In genomic region chr11:121500595-121500994, GRCm38 (mm10) we compare ENCODE assay signal across 13 mouse cellular contexts. TPM values are rescaled to one million over a fixed set of nuclear protein-coding genes. Genes with fewer than 3 reads are reported as not detected.
"Had no signal": no experiment of that assay in that cellular context is flagged by ENCODE, and none has a peak within 500 bp of the region (broad histone marks: within the 10 kb centered on the region; RNA-seq: fewer than 3 reads in every experiment).

No protein-coding gene starts in this region.

- H3K4me1 ChIP-seq: limb, embryonic 15.5 days; midbrain, embryonic 13.5 days; stomach, embryonic 15.5 days had no signal

- DNase-seq: kidney, postnatal 25 days; lung, embryonic 14.5 days; lung, postnatal 10 days; right cerebral cortex, postnatal 14 days; thymus, adult 2 months; thymus, postnatal 25 days had no signal

- H3K9me3 ChIP-seq: limb, embryonic 15.5 days; midbrain, embryonic 13.5 days; stomach, embryonic 15.5 days had no signal

- H3K27ac ChIP-seq: hindbrain, postnatal 0 days; left cerebral cortex, adult 2 months; macrophage; midbrain, embryonic 13.5 days; stomach, embryonic 15.5 days had no signal

- H3K27me3 ChIP-seq: limb, embryonic 15.5 days; midbrain, embryonic 13.5 days; stomach, embryonic 15.5 days had no signal

- H3K4me2 ChIP-seq: limb, embryonic 15.5 days; lung, embryonic 14.5 days; midbrain, embryonic 13.5 days; stomach, embryonic 15.5 days had no signal

- H3K4me3 ChIP-seq: left cerebral cortex, adult 2 months; limb, embryonic 15.5 days; midbrain, embryonic 13.5 days; stomach, embryonic 15.5 days had no signal

- ATAC-seq: hindbrain, postnatal 0 days; midbrain, embryonic 13.5 days had no signal

- H3K9ac ChIP-seq: limb, embryonic 15.5 days; lung, embryonic 14.5 days; midbrain, embryonic 13.5 days; stomach, embryonic 15.5 days had no signal

RNA-seq across cellular contexts. Expression of gene Zfp750, which starts 18.5 kb away (rescaled TPM):
- total RNA-seq: left cerebral cortex, postnatal 14 days had no signal
- polyA plus RNA-seq: macrophage had no signal
